Mouse (Mus musculus) fat pad, adult 2 months (tissue): ENCODE results near the gene Hoxd4.

Source experiments
- DNase-seq: peaks from one replicate; pipeline ENCODE4 v3.0.0-alpha.2; 2011; ENCODE audit warnings: low read depth, low spot score; ENCODE audit errors: extremely low read depth

The Hoxd4 gene

GRCm38 (mm10) chr2:74691995-74692807 is 19.5 kb upstream of the Hoxd4 start:
- no peak for DNase-seq

- no peak for DNase-seq
Measured at GRCm38 (mm10) chr2:74692808-74693431, 18.8 kb upstream of the Hoxd4 start.

GRCm38 (mm10) chr2:74693432-74693827 is 18.3 kb upstream of the Hoxd4 start:
- no peak for DNase-seq

- DNase-seq, result no peak
Measured at GRCm38 (mm10) chr2:74694066-74694465, 17.7 kb upstream of the Hoxd4 start.

GRCm38 (mm10) chr2:74695383-74695782 is 16.3 kb upstream of the Hoxd4 start:
- no peak for DNase-seq

- DNase-seq, result no peak
Measured at GRCm38 (mm10) chr2:74695813-74696430, 15.8 kb upstream of the Hoxd4 start.

- no peak for DNase-seq
Measured at GRCm38 (mm10) chr2:74696442-74697335, 15.0 kb upstream of the Hoxd4 start.

- DNase-seq, result no peak
Measured at GRCm38 (mm10) chr2:74697567-74698121, 14.1 kb upstream of the Hoxd4 start, which contains the start of gene Hoxd9. Gene Hoxd9 (plus strand): TSS chr2:74697727.

- DNase-seq, result no peak
Measured at GRCm38 (mm10) chr2:74698201-74699052, 13.3 kb upstream of the Hoxd4 start.

GRCm38 (mm10) chr2:74699053-74699430 is 12.7 kb upstream of the Hoxd4 start:
- DNase-seq, result no peak

GRCm38 (mm10) chr2:74699664-74700545 is 11.8 kb upstream of the Hoxd4 start:
- no peak for DNase-seq

GRCm38 (mm10) chr2:74700546-74701112 is 11.1 kb upstream of the Hoxd4 start:
- no peak for DNase-seq

- no peak for DNase-seq
Measured at GRCm38 (mm10) chr2:74701949-74702819, 9.5 kb upstream of the Hoxd4 start.

- DNase-seq, result no peak
Measured at GRCm38 (mm10) chr2:74702820-74703219, 8.9 kb upstream of the Hoxd4 start.

GRCm38 (mm10) chr2:74703317-74703716 is 8.4 kb upstream of the Hoxd4 start:
- DNase-seq, result no peak

- no peak for DNase-seq
Measured at GRCm38 (mm10) chr2:74703720-74704392, 7.9 kb upstream of the Hoxd4 start.
